Mouse (Mus musculus) embryonic facial prominence, embryonic 13.5 days (tissue): ENCODE measurements around the gene Rhox8. TPM values are rescaled to one million over a fixed set of nuclear protein-coding genes. Genes with fewer than 3 reads are reported as not detected.
"Not testable (repeated sequence)": the region's sequence is repeated elsewhere in the genome, so short reads cannot be mapped to it uniquely, and the experiment has no call there.

Experiments
- ATAC-seq: fragments of 200-750 bp; cut with Nextera tagmentation; 2 replicates; pipeline ENCODE4 v1.8.0; 2017; ENCODE audit warnings: low read depth; ENCODE audit not compliant: insufficient number of reproducible peaks, insufficient read depth, low FRiP score, low TSS enrichment
- H3K27ac ChIP-seq: fragments of 300-500 bp; sonication (generic); 2 replicates; pipeline ENCODE4 v1.5.1; 2015; ENCODE audit warnings: moderate library complexity, mild to moderate bottlenecking, inconsistent platforms
- H3K27me3 ChIP-seq: fragments of 300-500 bp; sonication (generic); 2 replicates; pipeline ENCODE4 v1.6.1; 2015; ENCODE audit warnings: mild to moderate bottlenecking, inconsistent platforms
- H3K36me3 ChIP-seq: fragments of 300-500 bp; sonication (generic); 2 replicates; pipeline ENCODE4 v1.6.1; 2015; ENCODE audit warnings: mild to moderate bottlenecking, inconsistent platforms
- H3K4me1 ChIP-seq: fragments of 300-500 bp; sonication (generic); 2 replicates; pipeline ENCODE4 v1.6.1; 2015; ENCODE audit warnings: inconsistent platforms
- H3K4me2 ChIP-seq: fragments of 300-500 bp; sonication (generic); 2 replicates; pipeline ENCODE4 v1.6.1; 2015; ENCODE audit warnings: moderate library complexity, mild to moderate bottlenecking, inconsistent platforms
- H3K4me3 ChIP-seq: fragments of 300-500 bp; sonication (generic); 2 replicates; pipeline ENCODE4 v1.5.1; 2015; ENCODE audit warnings: mild to moderate bottlenecking, inconsistent platforms
- H3K9ac ChIP-seq: fragments of 300-500 bp; sonication (generic); 2 replicates; pipeline ENCODE4 v1.6.1; 2015; ENCODE audit warnings: mild to moderate bottlenecking, inconsistent platforms
- H3K9me3 ChIP-seq: fragments of 300-500 bp; sonication (generic); 2 replicates; pipeline ENCODE4 v1.6.1; 2016; ENCODE audit warnings: inconsistent platforms
- WGBS: fragments of 180-500 bp; shearing (Covaris S2); methylation state at CpG from one replicate; pipeline ENCODE4 v1.1.7; 2015; ENCODE audit warnings: mixed read lengths; 5-methylcytosine and 5-hydroxymethylcytosine counted together
- polyA plus RNA-seq: library from polyadenylated mRNA; unstranded; fragments of >200 nt; fragmentation: Nextera tagmentation; extraction: Ambion mirVana; gene quantifications from 2 replicates; pipeline ENCODE4 v1.2.1, GENCODE M21; 2015

Gene Rhox8
- polyA plus RNA-seq, result not detected in 2 replicates

DNA sequence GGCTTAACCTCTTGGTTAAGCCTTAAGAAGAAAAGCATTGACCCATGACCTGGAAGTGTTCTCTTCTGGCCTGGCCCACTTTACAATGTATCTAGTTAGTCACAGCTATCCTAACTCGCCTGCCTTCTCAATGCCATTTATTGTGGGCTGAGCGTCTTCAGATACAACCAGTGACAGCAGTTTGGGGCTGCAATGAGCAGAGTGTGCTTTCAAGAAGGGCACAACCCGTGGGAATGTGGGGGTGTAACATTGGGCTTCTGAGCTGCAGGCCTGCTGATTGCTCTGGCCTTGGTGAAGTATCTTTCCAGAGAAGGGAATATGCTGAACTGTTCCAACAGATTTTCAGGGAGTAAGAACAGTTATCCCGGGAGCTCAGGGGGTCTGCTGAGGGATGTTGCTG is at the start of gene Rhox8:
Gene Rhox8, minus strand, starts transcription at position 101 of the 400 bp plus-strand sequence.
- WGBS, result 71% methylated on average over 4 of the region's 4 CpGs
- Histone ChIP-seq H3K36me3 (no peaks in the 10 kb centered on the region), H3K9ac (no peak within 1 kb of the TSS), H3K4me1 (no peaks in the 10 kb centered on the region), H3K27ac (no peak within 1 kb of the TSS), H3K27me3 (no peaks in the 10 kb centered on the region), H3K4me3 (no peak within 1 kb of the TSS), H3K4me2 (no peak within 1 kb of the TSS), H3K9me3 (no peaks in the 10 kb centered on the region)
- ATAC-seq, result no peak

DNA sequence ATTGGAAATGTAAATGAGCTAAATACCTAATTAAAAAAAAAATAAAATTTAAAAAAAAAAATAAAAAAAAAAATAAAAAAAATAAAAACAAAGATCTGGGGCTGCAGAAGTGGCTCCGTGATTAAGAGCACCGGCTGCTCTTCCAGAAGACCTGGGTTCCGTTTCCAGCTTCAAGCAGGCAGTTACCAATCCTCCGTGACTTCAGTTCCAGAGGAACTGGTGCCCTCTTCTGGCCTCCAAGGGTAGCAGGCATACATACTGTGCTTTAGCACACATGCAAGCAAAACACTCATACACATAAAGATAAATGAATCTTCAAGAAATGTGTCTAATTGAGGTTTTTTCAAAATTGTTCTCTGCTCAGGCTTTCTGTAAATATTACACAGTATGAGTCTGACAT is 37.6 kb upstream of the Rhox8 start:
- Histone ChIP-seq H3K4me2 (no peak overlapping the region), H3K9me3 (no peaks in the 10 kb centered on the region), H3K9ac (no peak overlapping the region), H3K27ac (no peak overlapping the region), H3K4me1 (no peaks in the 10 kb centered on the region), H3K4me3 (no peak overlapping the region), H3K36me3 (no peaks in the 10 kb centered on the region), H3K27me3 (no peaks in the 10 kb centered on the region)
- WGBS, result 66% methylated on average over 4 of the region's 4 CpGs
- no peak for ATAC-seq

DNA sequence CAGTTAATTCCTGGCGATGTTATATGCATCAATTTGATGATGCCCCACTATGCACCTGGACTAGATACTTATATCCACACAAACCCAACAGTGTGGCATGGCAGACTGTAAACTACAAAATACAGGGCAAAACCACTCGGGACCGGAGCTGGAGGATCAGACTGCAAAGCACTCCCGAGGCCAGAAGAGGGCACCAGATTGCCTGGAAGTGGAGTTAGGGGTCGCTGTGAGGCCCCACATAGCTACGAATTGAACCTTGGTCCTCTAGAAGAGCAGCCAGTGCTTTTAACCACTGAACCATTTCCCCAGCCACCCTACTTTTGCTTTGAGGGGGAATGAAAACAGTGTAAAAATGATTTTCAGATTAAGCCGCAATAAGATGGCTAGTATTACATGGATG is 29.8 kb upstream of the Rhox8 start:
- H3K9ac ChIP-seq, result no peak overlapping the region
- H3K4me1 ChIP-seq, result no peaks in the 10 kb centered on the region
- no peaks in the 10 kb centered on the region for H3K9me3 ChIP-seq
- H3K27ac ChIP-seq, result no peak overlapping the region
- no peaks in the 10 kb centered on the region for H3K36me3 ChIP-seq
- H3K4me3 ChIP-seq, result no peak overlapping the region
- H3K4me2 ChIP-seq, result no peak overlapping the region
- no peak for ATAC-seq
- WGBS, result 52% methylated on average over 7 of the region's 7 CpGs
- no peaks in the 10 kb centered on the region for H3K27me3 ChIP-seq

DNA sequence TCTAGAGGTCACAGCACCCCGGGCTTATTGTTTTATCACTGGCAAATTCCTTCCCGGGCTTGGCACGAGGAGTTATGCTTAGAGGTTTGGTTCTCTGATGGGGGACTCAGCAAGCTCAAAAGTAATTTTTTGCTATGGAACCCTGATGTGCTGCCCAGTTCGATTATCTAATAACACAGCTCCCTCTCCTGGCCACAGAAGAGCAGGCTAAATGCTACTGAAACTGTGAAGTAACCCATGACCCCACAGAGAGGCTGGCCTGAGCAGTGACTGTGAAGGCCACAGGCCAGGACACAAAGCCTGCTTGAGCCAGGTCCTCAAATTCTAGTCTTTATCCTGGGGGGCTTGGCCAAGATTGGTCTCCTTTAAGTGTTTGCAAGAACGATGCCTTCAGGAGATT is 25.0 kb upstream of the Rhox8 start:
- no peaks in the 10 kb centered on the region for H3K27me3 ChIP-seq
- H3K9ac ChIP-seq, result no peak overlapping the region
- no peak overlapping the region for H3K27ac ChIP-seq
- no peaks in the 10 kb centered on the region for H3K4me1 ChIP-seq
- no peaks in the 10 kb centered on the region for H3K9me3 ChIP-seq
- no peak overlapping the region for H3K4me3 ChIP-seq
- 77% methylated on average over 5 of the region's 5 CpGs for WGBS
- H3K4me2 ChIP-seq, result no peak overlapping the region
- no peaks in the 10 kb centered on the region for H3K36me3 ChIP-seq
- no peak for ATAC-seq

DNA sequence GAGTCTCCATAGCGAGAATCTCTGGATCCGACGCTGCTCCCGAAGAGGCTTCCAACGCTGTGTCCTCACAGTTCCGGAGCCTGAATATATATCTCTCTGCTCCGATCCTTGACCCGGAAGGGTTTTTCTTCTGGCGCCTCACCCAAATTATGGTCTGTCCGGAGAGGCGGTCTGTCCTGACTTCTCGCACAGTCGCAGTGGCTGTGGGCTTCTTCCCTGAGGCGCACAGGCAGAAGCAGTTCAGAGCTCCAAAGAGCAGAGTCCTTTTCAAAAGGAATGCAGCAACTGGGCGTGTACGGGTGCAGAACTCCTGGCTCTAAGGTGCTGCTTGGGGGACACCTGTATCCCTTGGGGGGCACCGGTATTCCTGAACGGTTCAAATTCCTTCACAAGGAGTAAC is 22.9 kb upstream of the Rhox8 start, which contains the start of gene Rhox9:
Gene Rhox9, minus strand, starts transcription at position 101 of the 400 bp plus-strand sequence.
- 97% methylated on average over 11 of the region's 18 CpGs for WGBS
- not testable (repeated sequence) for H3K9me3 ChIP-seq, H3K27ac ChIP-seq, ATAC-seq, H3K4me3 ChIP-seq, H3K27me3 ChIP-seq, H3K36me3 ChIP-seq, H3K4me1 ChIP-seq, H3K4me2 ChIP-seq, H3K9ac ChIP-seq

DNA sequence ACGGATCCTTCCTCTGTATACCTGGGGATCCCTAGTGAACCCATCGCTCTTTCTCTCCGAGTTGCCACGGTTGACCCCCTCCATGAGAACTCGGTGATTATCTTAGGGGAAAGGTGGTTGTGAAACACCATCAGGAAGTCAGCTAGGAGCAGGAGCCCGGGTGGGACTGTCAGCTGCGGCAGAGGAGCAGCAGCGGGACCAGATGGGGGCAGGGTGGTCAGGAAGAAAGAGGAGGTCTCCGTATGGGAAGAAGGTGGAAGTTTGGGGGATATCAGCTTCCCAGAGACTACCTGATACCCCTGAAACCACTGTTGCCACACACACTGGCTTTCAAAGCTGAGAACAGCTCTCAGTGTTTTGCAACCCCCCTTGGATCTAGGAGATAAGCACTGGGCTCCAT is 18.4 kb upstream of the Rhox8 start, which contains the start of gene Rhox7b:
Gene Rhox7b, minus strand, starts transcription at position 101 of the 400 bp plus-strand sequence.
- not testable (repeated sequence) for H3K27ac ChIP-seq, H3K36me3 ChIP-seq, H3K9me3 ChIP-seq, ATAC-seq, H3K4me3 ChIP-seq, H3K4me2 ChIP-seq, H3K27me3 ChIP-seq, H3K4me1 ChIP-seq, H3K9ac ChIP-seq
- 70% methylated on average over 9 of the region's 9 CpGs for WGBS

DNA sequence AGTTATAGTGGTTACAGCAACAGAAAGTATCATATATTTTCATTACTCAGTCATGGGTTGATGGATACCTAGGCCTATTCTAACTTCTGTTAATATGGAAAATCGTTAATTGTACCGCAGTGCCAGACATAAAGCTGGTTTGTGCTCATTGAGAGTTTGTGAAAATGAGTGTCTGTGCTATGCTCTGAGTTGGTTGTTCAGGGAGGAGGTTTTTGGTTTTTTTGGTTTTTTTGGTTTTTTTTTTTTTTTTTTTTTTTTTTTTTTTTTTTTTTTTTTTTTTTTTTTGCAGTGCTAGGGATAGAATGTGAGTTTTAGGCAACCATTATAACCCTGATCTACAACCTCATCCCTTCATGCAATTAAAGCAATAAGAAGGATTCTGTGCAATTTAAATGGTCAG is 7.1 kb downstream of the Rhox8 start:
- Histone ChIP-seq H3K9me3 (no peaks in the 10 kb centered on the region), H3K27ac (no peak overlapping the region), H3K4me1 (no peaks in the 10 kb centered on the region), H3K4me2 (no peak overlapping the region), H3K36me3 (no peaks in the 10 kb centered on the region), H3K27me3 (no peaks in the 10 kb centered on the region), H3K4me3 (no peak overlapping the region), H3K9ac (no peak overlapping the region)
- WGBS, result 92% methylated on average over 2 of the region's 2 CpGs
- ATAC-seq, result no peak

- 81% methylated on average over 8 of the region's 8 CpGs for WGBS
- H3K4me1 ChIP-seq, H3K36me3 ChIP-seq: not testable (repeated sequence)
Measured at GRCm38 (mm10) chrX:37831386-37831785, 47.4 kb downstream of the Rhox8 start, which contains the start of gene Rhox7a. Gene Rhox7a, plus strand, starts transcription at chrX:37831686.

DNA sequence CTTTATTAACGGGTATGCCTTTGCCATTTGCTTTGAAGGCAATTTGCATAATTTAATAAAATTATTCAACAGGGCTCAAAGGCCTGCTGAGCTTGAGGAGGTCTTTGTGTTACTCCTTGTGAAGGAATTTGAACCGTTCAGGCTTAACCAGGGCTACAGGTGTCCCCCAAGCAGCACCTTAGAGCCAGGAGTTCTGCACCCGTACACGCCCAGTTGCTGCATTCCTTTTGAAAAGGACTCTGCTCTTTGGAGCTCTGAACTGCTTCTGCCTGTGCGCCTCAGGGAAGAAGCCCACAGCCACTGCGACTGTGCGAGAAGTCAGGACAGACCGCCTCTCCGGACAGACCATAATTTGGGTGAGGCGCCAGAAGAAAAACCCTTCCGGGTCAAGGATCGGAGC is 52.1 kb downstream of the Rhox8 start, which contains the start of gene Rhox6:
Gene Rhox6, plus strand, starts transcription at position 301 of the 400 bp plus-strand sequence.
- WGBS, result 87% methylated on average over 5 of the region's 12 CpGs
- not testable (repeated sequence) for H3K9me3 ChIP-seq, H3K27ac ChIP-seq, H3K4me3 ChIP-seq, H3K4me1 ChIP-seq, H3K4me2 ChIP-seq, H3K36me3 ChIP-seq, H3K9ac ChIP-seq, ATAC-seq, H3K27me3 ChIP-seq

More at GRCm38 (mm10) chrX:37831386-37831785, 47.4 kb downstream of the Rhox8 start, which contains the start of gene Rhox7a:
- H3K4me3 ChIP-seq, H3K9ac ChIP-seq, ATAC-seq, H3K9me3 ChIP-seq, H3K27me3 ChIP-seq, H3K27ac ChIP-seq, H3K4me2 ChIP-seq: not testable (repeated sequence)

Other genes starting within 250 kb of the Rhox8 start
- gene Rhox2g, start 235.5 kb downstream of the Rhox8 start, polyA plus RNA-seq, result not detected in 2 replicates
- gene Rhox4g, start 227.6 kb downstream of the Rhox8 start, polyA plus RNA-seq, result not detected in 2 replicates
- gene Rhox3h, start 210.2 kb downstream of the Rhox8 start, polyA plus RNA-seq, result not detected in 2 replicates
- not detected in 2 replicates for gene Rhox2h, start 205.7 kb downstream of the Rhox8 start, polyA plus RNA-seq
- 1.8 and 1.9 TPM in 2 replicates for gene Rhox5, start 74.1 kb downstream of the Rhox8 start, polyA plus RNA-seq
- gene Rhox6, start 52.0 kb downstream of the Rhox8 start, polyA plus RNA-seq, result not detected in 2 replicates
- not detected in 2 replicates for gene Rhox7a, start 47.3 kb downstream of the Rhox8 start, polyA plus RNA-seq
- gene Rhox7b, start 18.3 kb upstream of the Rhox8 start, polyA plus RNA-seq, result not detected in 2 replicates
- gene Rhox9, start 22.8 kb upstream of the Rhox8 start, polyA plus RNA-seq, result not detected in 2 replicates
- not detected in 2 replicates for gene Btg1-ps1, start 139.9 kb upstream of the Rhox8 start, polyA plus RNA-seq
- not detected in 2 replicates for gene Btg1-ps2, start 164.2 kb upstream of the Rhox8 start, polyA plus RNA-seq
- gene Rhox10, start 187.5 kb upstream of the Rhox8 start, polyA plus RNA-seq, result not detected in 2 replicates
- gene Rhox11, start 206.2 kb upstream of the Rhox8 start, polyA plus RNA-seq, result not detected in 2 replicates
- gene Rhox12, start 232.0 kb upstream of the Rhox8 start, polyA plus RNA-seq, result not detected in 2 replicates
- gene Rhox13, start 242.3 kb upstream of the Rhox8 start, polyA plus RNA-seq, result not detected in 2 replicates